Mouse (Mus musculus) heart, embryonic 14.5 days (tissue): Measurements from ENCODE around the gene P4hb. TPM values are rescaled to one million over a fixed set of nuclear protein-coding genes. Genes with fewer than 3 reads are reported as not detected.
"Not testable (repeated sequence)": the region's sequence is repeated elsewhere in the genome, so short reads cannot be mapped to it uniquely, and the experiment has no call there.

ENCODE experiments used
- ATAC-seq: fragments of 200-750 bp; cut with Nextera tagmentation; 2 replicates; pipeline ENCODE4 v1.8.0; 2017; ENCODE audit warnings: low read depth, moderate TSS enrichment; ENCODE audit not compliant: insufficient number of reproducible peaks, insufficient read depth, low FRiP score
- H3K27ac ChIP-seq, 2 experiments: fragments of 200-500 bp in 1 of 2; fragments of 300-500 bp in 1 of 2; sonication (generic) in 1 of 2; replicated peaks in 1 of 2; 2 replicates each; pipeline ENCODE4 v1.5.1; 2012 to 2014; ENCODE audit warnings: low read depth in 2 of 2, low read length in 2 of 2, control low read depth in 1 of 2, mild to moderate bottlenecking in 1 of 2, mixed read lengths in 1 of 2; ENCODE audit not compliant: control insufficient read depth in 1 of 2, insufficient read depth in 1 of 2
- H3K27me3 ChIP-seq: fragments of 300-500 bp; sonication (generic); 2 replicates; pipeline ENCODE4 v1.6.1; 2014; ENCODE audit warnings: mild to moderate bottlenecking, low read length, control low read depth; ENCODE audit not compliant: control insufficient read depth, insufficient read depth
- H3K36me3 ChIP-seq: fragments of 300-500 bp; sonication (generic); 2 replicates; pipeline ENCODE4 v1.6.1; 2014; ENCODE audit warnings: mild to moderate bottlenecking, control low read depth, low read length, mixed read lengths; ENCODE audit not compliant: control insufficient read depth, insufficient read depth
- H3K4me1 ChIP-seq, 2 experiments: fragments of 200-500 bp in 1 of 2; fragments of 300-500 bp in 1 of 2; sonication (generic) in 1 of 2; 2 replicates each; pipeline ENCODE4 v1.6.1; 2012 to 2014; ENCODE audit warnings: low read length in 2 of 2, control low read depth in 1 of 2, mixed read lengths in 1 of 2; ENCODE audit not compliant: control insufficient read depth in 2 of 2, insufficient read depth in 2 of 2
- H3K4me2 ChIP-seq: fragments of 300-500 bp; sonication (generic); 2 replicates; pipeline ENCODE4 v1.6.1; 2014; ENCODE audit warnings: mild to moderate bottlenecking, low read length
- H3K4me3 ChIP-seq, 2 experiments: fragments of 200-500 bp in 1 of 2; fragments of 300-500 bp in 1 of 2; sonication (generic) in 1 of 2; 2 replicates each; pipeline ENCODE4 v1.5.1; 2012 to 2014; ENCODE audit warnings: low read length in 2 of 2, mild to moderate bottlenecking in 2 of 2, control low read depth in 1 of 2, low read depth in 1 of 2, moderate library complexity in 1 of 2; ENCODE audit not compliant: control insufficient read depth in 1 of 2, insufficient read depth in 1 of 2
- H3K9ac ChIP-seq: fragments of 300-500 bp; sonication (generic); 2 replicates; pipeline ENCODE4 v1.6.1; 2014; ENCODE audit warnings: mild to moderate bottlenecking, low read length
- H3K9me3 ChIP-seq: fragments of 300-500 bp; sonication (generic); 2 replicates; pipeline ENCODE4 v1.6.1; 2016; ENCODE audit warnings: low read length, control low read depth; ENCODE audit not compliant: control insufficient read depth
- WGBS: fragments of 180-500 bp; shearing (Covaris S2); extraction: QIAGEN DNeasy Blood & Tissue Kit; methylation state at CpG from one replicate; pipeline ENCODE4 v1.1.7; 2014; 5-methylcytosine and 5-hydroxymethylcytosine counted together
- polyA plus RNA-seq: library from polyadenylated mRNA; unstranded; fragments of >200 nt; fragmentation: Nextera tagmentation; extraction: Ambion mirVana; gene quantifications from 2 replicates; pipeline ENCODE4 v1.2.1, GENCODE M21; 2014

The P4hb gene
- polyA plus RNA-seq, 1 experiment from 2014 or later = 451 TPM

GRCm38 (mm10) chr11:120597240-120598235 is 24.5 kb upstream of the P4hb start:
- Histone ChIP-seq H3K36me3 (peaks cover 77% of the 10 kb centered on the region), H3K9me3 (no peaks in the 10 kb centered on the region), H3K4me3 (peak overlapping the region; percentile 59 to 99), H3K27ac (peak overlapping the region; percentile 32 to 92; a peak in 3 of 4 replicates), H3K9ac (peak overlapping the region; percentile 100), H3K4me2 (peak overlapping the region; percentile 97), H3K4me1 (peaks cover 11 to 16% of the 10 kb centered on the region in 2 experiments), H3K27me3 (no peaks in the 10 kb centered on the region)
- peak; percentile 37 for ATAC-seq
- WGBS = 4% methylated on average over 94 of the region's 99 CpGs

- H3K9me3 ChIP-seq = 0 out of 2 replicates have a peak, but pooled peaks cover 3% of the 10 kb centered on the region
- H3K4me2 ChIP-seq = no peak overlapping the region
- no peaks in the 10 kb centered on the region for H3K27me3 ChIP-seq
- H3K9ac ChIP-seq = no peak overlapping the region
- H3K4me1 ChIP-seq = no peaks in the 10 kb centered on the region
- no peak overlapping the region for H3K27ac ChIP-seq
- ATAC-seq = no peak
- H3K4me3 ChIP-seq = no peak overlapping the region
- H3K36me3 ChIP-seq = peaks cover 94% of the 10 kb centered on the region
- WGBS = 75% methylated on average over 6 of the region's 6 CpGs
Observed at GRCm38 (mm10) chr11:120588531-120588930, 15.5 kb upstream of the P4hb start.

- H3K36me3 ChIP-seq = peaks cover 62% of the 10 kb centered on the region
- 0 out of 2 replicates have a peak, but pooled peaks cover 3% of the 10 kb centered on the region for H3K9me3 ChIP-seq
- H3K4me3 ChIP-seq = no peak overlapping the region
- no peak overlapping the region for H3K4me2 ChIP-seq
- H3K27ac ChIP-seq = no peak overlapping the region
- H3K27me3 ChIP-seq = no peaks in the 10 kb centered on the region
- H3K9ac ChIP-seq = no peak overlapping the region
- ATAC-seq = no peak
- H3K4me1 ChIP-seq = peaks cover 21 to 23% of the 10 kb centered on the region in 2 experiments
- WGBS = 100% methylated on average over 1 of the region's 1 CpGs
Observed at GRCm38 (mm10) chr11:120583937-120584336, 10.9 kb upstream of the P4hb start.

- H3K9me3 ChIP-seq, H3K27ac ChIP-seq, H3K27me3 ChIP-seq, H3K4me3 ChIP-seq, ATAC-seq, H3K4me2 ChIP-seq, H3K9ac ChIP-seq: not testable (repeated sequence)
- Histone ChIP-seq H3K36me3 (peaks cover 62% of the 10 kb centered on the region), H3K4me1 (peaks cover 21 to 23% of the 10 kb centered on the region in 2 experiments)
- 88% methylated on average over 2 of the region's 2 CpGs for WGBS
Observed at GRCm38 (mm10) chr11:120582982-120583293, 9.9 kb upstream of the P4hb start.

- Histone ChIP-seq H3K27ac (peak overlapping the region; percentile 79 to 91), H3K4me3 (peak overlapping the region; percentile 81 to 91), H3K36me3 (peaks cover 62% of the 10 kb centered on the region), H3K9ac (peak overlapping the region; percentile 95), H3K4me2 (peak overlapping the region; percentile 93), H3K4me1 (peaks cover 21 to 23% of the 10 kb centered on the region in 2 experiments), H3K9me3 (0 out of 2 replicates have a peak, but pooled peaks cover 3% of the 10 kb centered on the region), H3K27me3 (no peaks in the 10 kb centered on the region)
- WGBS = 77% methylated on average over 8 of the region's 8 CpGs
- no peak for ATAC-seq
Observed at GRCm38 (mm10) chr11:120582268-120582981, 9.4 kb upstream of the P4hb start.

GRCm38 (mm10) chr11:120581490-120582267 is 8.6 kb upstream of the P4hb start, which contains the start of gene Arhgdia:
Gene Arhgdia (minus strand): TSS chr11:120581624.
- peak; percentile 64 for ATAC-seq
- Histone ChIP-seq H3K9me3 (0 out of 2 replicates have a peak, but pooled peaks cover 3% of the 10 kb centered on the region), H3K4me3 (peak within 1 kb of the TSS; percentile 81 to 91), H3K9ac (peak within 1 kb of the TSS; percentile 95), H3K4me2 (peak within 1 kb of the TSS; percentile 93), H3K36me3 (peaks cover 61% of the 10 kb centered on the region), H3K27me3 (no peaks in the 10 kb centered on the region), H3K27ac (peak within 1 kb of the TSS; percentile 80 to 91), H3K4me1 (peaks cover 21 to 23% of the 10 kb centered on the region in 2 experiments)
- WGBS = 5% methylated on average over 66 of the region's 75 CpGs
